Mouse (Mus musculus) lung, postnatal 0 days (tissue): ENCODE data around the gene Kcng3. TPM values are rescaled to one million over a fixed set of nuclear protein-coding genes. Genes with fewer than 3 reads are reported as not detected.

ENCODE experiments used
- ATAC-seq: fragments of 200-750 bp; cut with Nextera tagmentation; 2 replicates; pipeline ENCODE4 v1.8.0; 2017; ENCODE audit warnings: moderate library complexity
- DNase-seq: peaks from one replicate; pipeline ENCODE4 v3.0.0-alpha.2; 2016; ENCODE audit warnings: low spot score
- H3K27ac ChIP-seq: fragments of 300-500 bp; sonication (generic); 2 replicates; pipeline ENCODE4 v1.5.1; 2014; ENCODE audit warnings: antibody characterized with exemption, mild to moderate bottlenecking, low read length, mixed read lengths
- H3K27me3 ChIP-seq: fragments of 300-500 bp; sonication (generic); replicated peaks from 2 replicates; pipeline ENCODE4 v1.6.1; 2014; ENCODE audit warnings: low read length, mixed read lengths; ENCODE audit not compliant: insufficient read depth
- H3K36me3 ChIP-seq: fragments of 300-500 bp; sonication (generic); 2 replicates; pipeline ENCODE4 v1.6.1; 2014; ENCODE audit warnings: low read length, mixed read lengths; ENCODE audit not compliant: insufficient read depth
- H3K4me1 ChIP-seq: fragments of 300-500 bp; sonication (generic); 2 replicates; pipeline ENCODE4 v1.6.1; 2014; ENCODE audit warnings: antibody characterized with exemption, low read depth, low read length, mixed read lengths; ENCODE audit not compliant: insufficient read depth
- H3K4me2 ChIP-seq: fragments of 300-500 bp; sonication (generic); replicated peaks from 2 replicates; pipeline ENCODE4 v1.6.1; 2014; ENCODE audit warnings: low read depth, mild to moderate bottlenecking, low read length, moderate library complexity, mixed read lengths
- H3K4me3 ChIP-seq: fragments of 300-500 bp; sonication (generic); 2 replicates; pipeline ENCODE4 v1.5.1; 2014; ENCODE audit warnings: low read depth, low read length
- H3K9ac ChIP-seq: fragments of 300-500 bp; sonication (generic); replicated peaks from 2 replicates; pipeline ENCODE4 v1.6.1; 2014; ENCODE audit warnings: low read depth, mild to moderate bottlenecking
- H3K9me3 ChIP-seq: fragments of 300-500 bp; sonication (generic); 2 replicates; pipeline ENCODE4 v1.6.1; 2016; ENCODE audit warnings: low read length, mixed read lengths
- CTCF ChIP-seq: IDR thresholded peaks from 2 replicates; pipeline ENCODE4 v1.5.1; 2016; ENCODE audit warnings: antibody characterized with exemption, mild to moderate bottlenecking
- EP300 ChIP-seq: IDR thresholded peaks from 2 replicates; pipeline ENCODE4 v1.6.1; 2016; ENCODE audit warnings: antibody characterized with exemption, mild to moderate bottlenecking, control low read depth
- WGBS: fragments of 180-500 bp; shearing (Covaris S2); extraction: QIAGEN DNeasy Blood & Tissue Kit; methylation state at CpG from one replicate; pipeline ENCODE4 v1.1.7; 2014; 5-methylcytosine and 5-hydroxymethylcytosine counted together
- polyA plus RNA-seq: library from polyadenylated mRNA; unstranded; fragments of >200 nt; fragmentation: Nextera tagmentation; extraction: Ambion mirVana; gene quantifications from 2 replicates; pipeline ENCODE4 v1.2.1, GENCODE M21; 2015

Gene Kcng3
- polyA plus RNA-seq, 1 experiment from 2014 or later: not detected

DNA sequence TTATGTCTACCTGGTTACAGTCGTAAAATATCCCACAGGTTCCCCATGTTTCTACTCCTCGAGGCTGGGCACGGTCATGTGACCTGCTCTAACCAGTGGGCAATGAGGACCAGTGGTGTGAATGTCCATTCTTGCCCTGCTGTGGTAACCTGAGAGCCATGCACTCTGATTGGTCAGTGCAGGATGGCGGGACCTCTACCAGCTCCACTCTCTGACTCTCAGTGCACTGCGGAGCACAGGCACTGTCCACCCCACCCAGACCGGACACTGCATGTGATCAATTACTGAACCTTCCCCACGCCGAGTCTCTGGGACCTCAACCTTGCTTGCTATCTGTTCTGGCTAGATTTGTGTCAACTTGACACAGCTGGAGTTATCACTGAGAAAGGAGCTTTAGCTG lies 37.2 kb downstream of the Kcng3 start:
- no peak for TF ChIP-seq CTCF
- no peak for TF ChIP-seq EP300
- DNase-seq (no peak), ATAC-seq (no peak)
- no peak overlapping the region for H3K4me3 ChIP-seq
- H3K36me3 ChIP-seq: no peaks in the 10 kb centered on the region
- H3K4me2 ChIP-seq: no peak overlapping the region
- WGBS: 78% methylated on average over 8 of the region's 8 CpGs
- no peaks in the 10 kb centered on the region for H3K4me1 ChIP-seq
- H3K27ac ChIP-seq: no peak overlapping the region
- H3K9me3 ChIP-seq: no peaks in the 10 kb centered on the region
- H3K27me3 ChIP-seq: no peaks in the 10 kb centered on the region
- no peak overlapping the region for H3K9ac ChIP-seq

DNA sequence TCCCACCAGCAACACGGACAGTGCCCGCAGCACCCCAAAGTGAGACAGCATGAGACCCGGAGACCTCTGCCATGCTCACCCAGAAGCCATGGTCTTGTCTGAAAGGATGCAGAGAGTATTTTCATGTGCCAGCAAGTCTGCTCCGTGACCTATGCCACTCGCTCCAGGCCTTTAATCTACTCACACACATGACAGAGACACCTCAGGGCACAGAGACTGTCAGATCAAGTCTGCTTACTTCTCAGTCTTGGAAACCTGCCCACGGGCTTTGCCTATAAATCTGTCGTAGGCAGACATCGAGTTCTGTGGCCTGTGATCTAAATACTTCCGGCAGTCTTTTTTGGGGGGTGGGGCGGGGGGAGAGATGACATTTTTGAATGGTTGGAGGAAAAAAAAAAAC lies 38.3 kb downstream of the Kcng3 start:
- WGBS: 60% methylated on average over 10 of the region's 10 CpGs

DNA sequence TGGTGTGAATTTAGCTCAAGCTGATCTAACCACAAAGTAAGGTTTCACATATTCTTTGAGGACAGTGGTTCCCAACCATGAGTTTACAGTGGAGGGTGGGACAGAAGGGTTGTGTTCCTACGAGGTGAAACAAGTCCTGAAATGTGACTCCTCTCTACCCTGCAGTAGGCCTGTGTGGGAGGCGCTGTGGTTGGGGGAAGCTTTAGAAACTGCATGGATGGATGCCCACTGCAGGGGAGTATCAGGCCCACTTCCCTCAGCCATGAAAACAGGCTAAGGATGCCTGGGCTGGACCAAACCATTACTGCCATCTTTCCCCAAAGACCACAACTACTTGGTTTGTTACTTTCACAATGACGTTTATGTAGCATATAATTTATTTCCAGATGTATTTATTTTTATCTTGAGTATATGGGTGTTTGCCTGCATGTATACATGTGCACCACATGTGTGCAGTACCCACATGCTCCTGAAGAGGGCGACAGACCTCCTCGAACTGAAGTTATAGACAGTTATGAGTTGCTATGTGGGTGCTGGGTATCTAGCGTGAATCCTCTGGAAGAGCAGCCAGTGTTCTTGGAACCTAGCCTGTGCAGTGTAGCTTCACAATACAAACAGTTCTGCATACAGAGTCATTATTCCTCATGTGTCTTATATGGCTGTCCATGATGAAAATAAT lies 42.9 kb downstream of the Kcng3 start:
- no peaks in the 10 kb centered on the region for H3K9me3 ChIP-seq
- H3K27me3 ChIP-seq: no peaks in the 10 kb centered on the region
- TF ChIP-seq CTCF: peak; percentile 29
- no peak for TF ChIP-seq EP300
- H3K9ac ChIP-seq: no peak overlapping the region
- ATAC-seq (no peak), DNase-seq (no peak)
- no peak overlapping the region for H3K4me2 ChIP-seq
- WGBS: 87% methylated on average over 6 of the region's 6 CpGs
- H3K36me3 ChIP-seq: no peaks in the 10 kb centered on the region
- H3K27ac ChIP-seq: no peak overlapping the region
- H3K4me1 ChIP-seq: no peaks in the 10 kb centered on the region
- H3K4me3 ChIP-seq: no peak overlapping the region

More for the DNA sequence above, 38.3 kb downstream of the Kcng3 start:
- no peak for DNase-seq
- Histone ChIP-seq H3K27me3 (no peaks in the 10 kb centered on the region), H3K4me3 (no peak overlapping the region), H3K9me3 (no peaks in the 10 kb centered on the region), H3K4me1 (no peaks in the 10 kb centered on the region), H3K9ac (no peak overlapping the region), H3K36me3 (no peaks in the 10 kb centered on the region), H3K27ac (no peak overlapping the region), H3K4me2 (no peak overlapping the region)
- TF ChIP-seq EP300 (no peak), CTCF (no peak)
- no peak for ATAC-seq

DNA sequence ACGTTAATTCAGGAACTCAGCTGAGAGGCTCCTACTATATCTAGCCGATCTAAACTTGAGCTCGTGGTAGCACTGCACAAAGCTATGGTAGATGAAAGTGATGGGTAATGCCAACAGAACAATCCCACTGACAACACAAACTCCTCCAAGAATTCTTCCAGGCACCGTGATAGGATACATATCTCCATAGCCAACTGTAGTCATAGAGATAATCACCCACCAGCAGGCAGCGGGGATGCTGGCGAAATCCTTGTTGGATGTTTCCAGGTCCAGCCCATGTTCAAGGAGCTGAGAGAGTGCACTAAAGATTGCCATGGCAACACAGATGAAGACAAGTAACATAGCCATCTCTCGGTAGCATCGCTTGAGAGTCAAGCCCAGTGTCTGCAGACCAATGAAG lies 44.0 kb downstream of the Kcng3 start:
- Histone ChIP-seq H3K27me3 (no peaks in the 10 kb centered on the region), H3K9ac (no peak overlapping the region), H3K9me3 (no peaks in the 10 kb centered on the region), H3K4me3 (no peak overlapping the region), H3K27ac (no peak overlapping the region), H3K36me3 (no peaks in the 10 kb centered on the region), H3K4me1 (no peaks in the 10 kb centered on the region), H3K4me2 (no peak overlapping the region)
- WGBS: 90% methylated on average over 8 of the region's 8 CpGs
- DNase-seq: no peak
- no peak for TF ChIP-seq EP300
- TF ChIP-seq CTCF: no peak
- no peak for ATAC-seq

DNA sequence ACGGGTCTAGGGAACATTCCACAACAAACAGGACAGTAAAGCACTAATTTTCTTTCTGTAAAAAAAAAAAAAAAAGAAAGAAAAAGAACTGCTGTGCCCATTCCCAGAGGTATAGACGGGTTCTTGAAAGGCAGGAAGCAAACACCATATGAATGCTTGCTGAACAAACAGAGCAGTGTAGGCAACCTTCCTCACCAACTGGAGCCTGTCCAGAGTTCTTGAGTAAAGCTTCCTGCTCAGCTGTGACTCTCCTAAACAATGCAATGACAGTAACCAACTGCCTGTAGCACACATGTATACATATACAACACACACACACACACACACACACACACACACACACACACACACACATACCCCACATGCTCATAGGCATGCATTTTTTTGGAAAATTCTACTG lies 49.1 kb downstream of the Kcng3 start:
- Histone ChIP-seq H3K4me3 (no peak overlapping the region), H3K4me2 (no peak overlapping the region), H3K27ac (no peak overlapping the region; the same call in 1 of the 2 replicates), H3K4me1 (no peaks in the 10 kb centered on the region), H3K27me3 (no peaks in the 10 kb centered on the region), H3K9ac (no peak overlapping the region), H3K36me3 (no peaks in the 10 kb centered on the region), H3K9me3 (no peaks in the 10 kb centered on the region)
- DNase-seq (peak; percentile 74), ATAC-seq (peak; percentile 81)
- WGBS: 24% methylated on average over 2 of the region's 2 CpGs
- no peak for TF ChIP-seq CTCF
- no peak for TF ChIP-seq EP300

DNA sequence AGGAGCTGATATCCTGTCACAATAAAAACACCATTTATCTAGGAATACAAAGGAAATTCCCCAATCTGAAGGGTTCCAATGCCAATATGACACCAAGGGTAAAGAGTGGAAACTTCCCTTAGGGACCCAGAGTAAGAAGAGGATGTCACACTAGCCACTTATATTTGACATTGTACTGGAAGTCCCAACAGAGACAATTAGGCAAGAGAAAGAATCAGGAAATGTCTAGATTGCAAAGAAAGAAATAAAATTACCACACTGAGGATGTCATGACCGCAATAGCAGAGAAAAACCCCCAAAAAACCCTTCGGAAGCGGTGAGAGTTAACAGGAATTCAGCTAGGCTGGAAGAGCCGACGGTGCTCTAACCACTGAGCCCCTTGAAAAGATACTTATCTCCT lies 51.0 kb downstream of the Kcng3 start:
- Histone ChIP-seq H3K4me2 (no peak overlapping the region), H3K27me3 (no peaks in the 10 kb centered on the region), H3K9ac (no peak overlapping the region), H3K27ac (no peak overlapping the region), H3K36me3 (no peaks in the 10 kb centered on the region), H3K9me3 (no peaks in the 10 kb centered on the region), H3K4me3 (no peak overlapping the region), H3K4me1 (no peaks in the 10 kb centered on the region)
- DNase-seq (no peak), ATAC-seq (no peak)
- TF ChIP-seq CTCF (no peak), EP300 (no peak)
- 83% methylated on average over 5 of the region's 5 CpGs for WGBS
